Mouse (Mus musculus): ENCODE data around the gene Slc26a9.

- no peak for TF ChIP-seq POLR2A (IDR thresholded peaks at IDR 0.05; ENCODE audit: control insufficient read depth, extremely low read depth, insufficient read depth, low read length, poor library complexity)
- no peak for TF ChIP-seq CTCF (IDR thresholded peaks at IDR 0.05; ENCODE audit: borderline replicate concordance, control insufficient read depth, extremely low read depth, insufficient read depth, low read length, poor library complexity)
These were observed 68.9 kb downstream of the Slc26a9 start for GRCm38 (mm10) chr1:131812631-131813295.
